Mouse (Mus musculus) embryo, embryonic 10 days (tissue): ENCODE measurements at regions not wholly inside any gene's neighbourhood (a gene's known extent, or its start where the extent isn't known, plus 50 kb on each side); places are given as distances from the start of the nearest gene placed in this dataset.

Experiments
- DNase-seq: peaks from one replicate; pipeline ENCODE4 v3.0.0-alpha.2; 2015; ENCODE audit warnings: low spot score

GRCm38 (mm10) chr11:23996250-23996649, 78.6 kb downstream of the A830031A19Rik start:
- DNase-seq, result no peak

- DNase-seq, result no peak
Observed at GRCm38 (mm10) chr11:23994160-23994559, 80.7 kb downstream of the A830031A19Rik start.

- no peak for DNase-seq
Observed at GRCm38 (mm10) chr11:23987532-23988450, 87.1 kb downstream of the A830031A19Rik start.

- DNase-seq, result no peak
Observed at GRCm38 (mm10) chr11:23985231-23985630, 89.6 kb downstream of the A830031A19Rik start.

GRCm38 (mm10) chr11:23979332-23979731, 84.3 kb upstream of the Papolg start:
- DNase-seq, result peak; percentile 91

GRCm38 (mm10) chr11:23978300-23978699, 83.2 kb upstream of the Papolg start:
- no peak for DNase-seq

- DNase-seq, result no peak
Observed at GRCm38 (mm10) chr11:23977096-23977495, 82.0 kb upstream of the Papolg start.

- peak; percentile 11 for DNase-seq
Observed at GRCm38 (mm10) chr11:23954323-23954722, 59.3 kb upstream of the Papolg start.

GRCm38 (mm10) chr11:23945966-23946365, 50.9 kb upstream of the Papolg start:
- DNase-seq, result no peak
